Mouse (Mus musculus) stomach, postnatal 0 days (tissue): ENCODE data around the gene Lman2.

Experiments used
- CTCF ChIP-seq: IDR thresholded peaks from 2 replicates; pipeline ENCODE4 v1.5.1; 2016; ENCODE audit warnings: antibody characterized with exemption, low read depth, mild to moderate bottlenecking, moderate library complexity
- EP300 ChIP-seq: optimal IDR thresholded peaks from 2 replicates; pipeline ENCODE3; 2016; ENCODE audit warnings: antibody characterized with exemption

DNA sequence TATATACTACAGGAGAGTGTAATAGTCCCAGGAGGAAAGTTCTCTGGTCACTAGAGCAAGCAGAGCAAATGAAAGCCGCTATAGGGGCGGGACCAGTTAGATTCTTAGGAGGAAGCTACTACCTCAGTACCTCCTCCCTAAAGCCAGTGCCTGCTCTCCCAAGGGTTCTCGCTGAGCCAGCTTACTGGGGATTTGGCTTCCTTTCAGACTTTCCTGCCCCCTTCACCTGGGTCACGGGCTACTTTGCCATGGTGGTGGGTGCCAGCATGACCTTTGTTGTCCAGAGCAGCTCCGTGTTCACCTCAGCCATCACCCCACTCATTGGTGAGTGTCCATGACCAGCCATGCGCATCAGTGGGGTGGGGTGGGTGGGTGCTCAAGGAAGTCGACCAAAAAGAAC is 49.2 kb upstream of the Lman2 start:
- no peak for TF ChIP-seq CTCF
- no peak for TF ChIP-seq EP300
